12 mouse cellular contexts compared by ENCODE assay signal in the genomic region with DNA sequence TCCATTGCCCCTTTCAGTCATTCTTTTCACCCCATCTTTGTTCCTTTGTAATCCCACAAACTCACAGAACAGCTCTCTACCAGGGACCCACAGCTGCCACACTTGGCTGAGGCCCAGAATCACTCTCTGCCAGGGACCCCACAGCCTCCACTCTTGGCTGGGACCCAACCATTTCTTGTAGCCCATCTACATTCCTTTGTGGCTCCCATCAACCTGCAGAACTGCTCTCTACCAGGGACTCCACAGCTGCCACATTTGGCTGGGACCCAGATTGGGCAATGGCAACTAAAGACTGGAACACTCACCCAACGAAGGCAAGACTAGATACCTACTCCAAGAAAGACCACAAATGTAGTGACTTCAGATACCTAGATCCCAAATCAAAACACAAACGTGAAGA. TPM values are rescaled to one million over a fixed set of nuclear protein-coding genes. Genes with fewer than 3 reads are reported as not detected.
A peak's percentile ranks its signal among the peaks of the same experiment; 100 is the strongest.
DNase-seq lines count a peak whose midpoint lies in the region; ATAC-seq lines count a peak whose summit lies in the region.
"Had no signal": no experiment of that assay in that cellular context is flagged by ENCODE, and none has a peak within 500 bp of the region (broad histone marks: within the 10 kb centered on the region; RNA-seq: fewer than 3 reads in every experiment).

No protein-coding gene starts in this region.

- no peak for DNase-seq in forebrain, embryonic 11.5 days (ENCODE audit: low spot score)
- DNase-seq in midbrain, embryonic 14.5 days, result peak; percentile 78
- no peak for DNase-seq in midbrain, embryonic 11.5 days (ENCODE audit: low spot score, missing footprints)
- DNase-seq in layer of hippocampus, postnatal 10 days (ENCODE audit: low spot score in 2 of 2), result peak; percentile 73 to 75
- no peak for DNase-seq in spleen, postnatal 10 days (ENCODE audit: low spot score in 2 of 2)
- no peak for DNase-seq in thymus, postnatal 25 days
- DNase-seq: kidney, adult 2 months; lung, postnatal 10 days; thymus, postnatal 14 days had no signal

- no peak overlapping the region for H3K4me2 ChIP-seq in forebrain, embryonic 13.5 days
- H3K4me2 ChIP-seq in forebrain, embryonic 11.5 days (ENCODE audit: low read depth, low read length, severe bottlenecking), result no peak overlapping the region
- no peak overlapping the region for H3K4me2 ChIP-seq in midbrain, embryonic 14.5 days (ENCODE audit: low read length)
- H3K4me2 ChIP-seq in midbrain, embryonic 11.5 days, result no peak overlapping the region
- no peak overlapping the region for H3K4me2 ChIP-seq in embryonic facial prominence, embryonic 15.5 days (replicated peaks)
- H3K4me2 ChIP-seq: heart, embryonic 12.5 days had no signal

- H3K27me3 ChIP-seq in forebrain, embryonic 13.5 days, result no peaks in the 10 kb centered on the region
- no peaks in the 10 kb centered on the region for H3K27me3 ChIP-seq in forebrain, embryonic 11.5 days (ENCODE audit: control insufficient read depth, insufficient read depth, low read length)
- H3K27me3 ChIP-seq in midbrain, embryonic 14.5 days (ENCODE audit: control insufficient read depth, insufficient read depth, low read length), result no peaks in the 10 kb centered on the region
- H3K27me3 ChIP-seq in midbrain, embryonic 11.5 days (ENCODE audit: control insufficient read depth, insufficient read depth, low read length), result no peaks in the 10 kb centered on the region
- H3K27me3 ChIP-seq in embryonic facial prominence, embryonic 15.5 days, result no peaks in the 10 kb centered on the region
- H3K27me3 ChIP-seq: heart, embryonic 12.5 days had no signal

- H3K36me3 ChIP-seq in forebrain, embryonic 13.5 days (ENCODE audit: poor library complexity, severe bottlenecking), result no peaks in the 10 kb centered on the region
- no peaks in the 10 kb centered on the region for H3K36me3 ChIP-seq in forebrain, embryonic 11.5 days (ENCODE audit: control insufficient read depth, insufficient read depth, low read length)
- H3K36me3 ChIP-seq in midbrain, embryonic 14.5 days (ENCODE audit: control insufficient read depth, insufficient read depth, low read length), result no peaks in the 10 kb centered on the region
- no peaks in the 10 kb centered on the region for H3K36me3 ChIP-seq in midbrain, embryonic 11.5 days (ENCODE audit: control insufficient read depth, insufficient read depth, low read length)
- no peaks in the 10 kb centered on the region for H3K36me3 ChIP-seq in embryonic facial prominence, embryonic 15.5 days
- H3K36me3 ChIP-seq: heart, embryonic 12.5 days had no signal

- H3K4me3 ChIP-seq in forebrain, embryonic 13.5 days, result no peak overlapping the region
- no peak overlapping the region for H3K4me3 ChIP-seq in forebrain, embryonic 11.5 days (ENCODE audit: low read depth, low read length)
- no peak overlapping the region for H3K4me3 ChIP-seq in midbrain, embryonic 14.5 days (replicated peaks; ENCODE audit: low read depth, low read length)
- H3K4me3 ChIP-seq in midbrain, embryonic 11.5 days (ENCODE audit: low read depth, low read length), result no peak overlapping the region
- H3K4me3 ChIP-seq in embryonic facial prominence, embryonic 15.5 days (replicated peaks), result no peak overlapping the region
- H3K4me3 ChIP-seq: heart, embryonic 12.5 days had no signal

- peaks cover 10% of the 10 kb centered on the region for H3K4me1 ChIP-seq in forebrain, embryonic 13.5 days
- no peaks in the 10 kb centered on the region for H3K4me1 ChIP-seq in forebrain, embryonic 11.5 days (replicated peaks; ENCODE audit: control insufficient read depth, insufficient read depth, low read length)
- no peaks in the 10 kb centered on the region for H3K4me1 ChIP-seq in midbrain, embryonic 14.5 days (ENCODE audit: control insufficient read depth, insufficient read depth, low read length)
- H3K4me1 ChIP-seq in midbrain, embryonic 11.5 days (ENCODE audit: control insufficient read depth, insufficient read depth, low read length), result no peaks in the 10 kb centered on the region
- H3K4me1 ChIP-seq in embryonic facial prominence, embryonic 15.5 days, result 0 out of 2 replicates have a peak, but pooled peaks cover 3% of the 10 kb centered on the region

- 36% methylated on average over 2 of the region's 2 CpGs for WGBS in forebrain, embryonic 13.5 days
- 68% methylated on average over 2 of the region's 2 CpGs for WGBS in forebrain, embryonic 11.5 days
- 60% methylated on average over 2 of the region's 2 CpGs for WGBS in midbrain, embryonic 14.5 days
- WGBS in midbrain, embryonic 11.5 days, result 81% methylated on average over 2 of the region's 2 CpGs
- WGBS in embryonic facial prominence, embryonic 15.5 days, result 33% methylated on average over 2 of the region's 2 CpGs

- H3K9me3 ChIP-seq in forebrain, embryonic 13.5 days (replicated peaks), result no peaks in the 10 kb centered on the region
- no peaks in the 10 kb centered on the region for H3K9me3 ChIP-seq in forebrain, embryonic 11.5 days (ENCODE audit: control insufficient read depth, low read length)
- H3K9me3 ChIP-seq in midbrain, embryonic 14.5 days (ENCODE audit: control insufficient read depth, low read length), result no peaks in the 10 kb centered on the region
- H3K9me3 ChIP-seq in midbrain, embryonic 11.5 days (ENCODE audit: control insufficient read depth, low read length), result no peaks in the 10 kb centered on the region
- no peaks in the 10 kb centered on the region for H3K9me3 ChIP-seq in embryonic facial prominence, embryonic 15.5 days (replicated peaks)

- H3K9ac ChIP-seq in forebrain, embryonic 13.5 days, result no peak overlapping the region
- H3K9ac ChIP-seq in forebrain, embryonic 11.5 days (ENCODE audit: low read length), result no peak overlapping the region
- no peak overlapping the region for H3K9ac ChIP-seq in midbrain, embryonic 14.5 days (replicated peaks; ENCODE audit: low read length)
- H3K9ac ChIP-seq in midbrain, embryonic 11.5 days (ENCODE audit: low read length), result no peak overlapping the region
- no peak overlapping the region for H3K9ac ChIP-seq in embryonic facial prominence, embryonic 15.5 days
- H3K9ac ChIP-seq: heart, embryonic 12.5 days had no signal

- H3K27ac ChIP-seq in forebrain, embryonic 13.5 days, result peak overlapping the region; percentile 70
- no peak overlapping the region for H3K27ac ChIP-seq in forebrain, embryonic 11.5 days (ENCODE audit: low read depth, low read length)
- no peak overlapping the region for H3K27ac ChIP-seq in midbrain, embryonic 14.5 days (replicated peaks; ENCODE audit: low read depth, low read length)
- no peak overlapping the region for H3K27ac ChIP-seq in midbrain, embryonic 11.5 days (ENCODE audit: low read depth, low read length)
- H3K27ac ChIP-seq in embryonic facial prominence, embryonic 15.5 days (replicated peaks), result no peak overlapping the region

- peak; percentile 95 for ATAC-seq in forebrain, embryonic 13.5 days
- no peak for ATAC-seq in forebrain, embryonic 11.5 days (replicated peaks; ENCODE audit: low FRiP score)
- peak; percentile 43; the same call in 1 of the 2 replicates for ATAC-seq in midbrain, embryonic 14.5 days (ENCODE audit: low FRiP score, low TSS enrichment)
- no peak for ATAC-seq in midbrain, embryonic 11.5 days (ENCODE audit: low FRiP score)
- peak; percentile 67 for ATAC-seq in embryonic facial prominence, embryonic 15.5 days (ENCODE audit: insufficient number of reproducible peaks, low FRiP score, low TSS enrichment, low read depth)

RNA-seq across cellular contexts. Expression of gene Top1, which starts 35.7 kb away (rescaled TPM):
- polyA plus RNA-seq in forebrain, embryonic 13.5 days (2015; fragmentation: Nextera tagmentation; extraction: Ambion mirVana), result 126 and 149 TPM in 2 replicates
- polyA plus RNA-seq in forebrain, embryonic 11.5 days (2014; fragmentation: Nextera tagmentation; extraction: Ambion mirVana), result 118 and 140 TPM in 2 replicates
- polyA plus RNA-seq in midbrain, embryonic 14.5 days (2014; fragmentation: Nextera tagmentation; extraction: Ambion mirVana), result 83.2 and 83.5 TPM in 2 replicates
- polyA plus RNA-seq in midbrain, embryonic 11.5 days (2014; fragmentation: Nextera tagmentation; extraction: Ambion mirVana), result 114 and 122 TPM in 2 replicates
- 69.8 and 71.7 TPM in 2 replicates for polyA plus RNA-seq in embryonic facial prominence, embryonic 15.5 days (2015; fragmentation: Nextera tagmentation; extraction: Ambion mirVana)
- 10 to 100 TPM; 84.6 to 88.4 TPM for total RNA-seq in layer of hippocampus, postnatal 10 days (2021)

Comparison
In these comparisons a context has a peak if more than half of its experiments do, and no peak if none do; other contexts are left out.
1. ATAC-seq: peak in forebrain, embryonic 13.5 days (single experiment), midbrain, embryonic 14.5 days (single experiment) and embryonic facial prominence, embryonic 15.5 days (single experiment); none in forebrain, embryonic 11.5 days (single experiment) and midbrain, embryonic 11.5 days (single experiment).
2. DNase-seq: peak in midbrain, embryonic 14.5 days (single experiment) and layer of hippocampus, postnatal 10 days (2 of 2); none in forebrain, embryonic 11.5 days (single experiment), midbrain, embryonic 11.5 days (single experiment), spleen, postnatal 10 days (0 of 2) and thymus, postnatal 25 days (single experiment).